Mouse (Mus musculus) heart, adult 2 months (tissue): Measurements from ENCODE around the gene Ip6k3.
A peak's percentile ranks its signal among the peaks of the same experiment; 100 is the strongest.

ENCODE experiments used
- CTCF ChIP-seq: fragments of 200-600 bp; IDR thresholded peaks from 2 replicates; pipeline ENCODE4 v1.8.1; 2022; ENCODE audit warnings: antibody characterized with exemption, mild to moderate bottlenecking, moderate library complexity
- EP300 ChIP-seq: fragments of 200-500 bp; IDR thresholded peaks from 2 replicates; pipeline ENCODE4 v1.6.1; 2011; ENCODE audit warnings: low read depth, low read length, control low read depth; ENCODE audit not compliant: insufficient read depth
- POLR2A ChIP-seq: fragments of 200-500 bp; IDR thresholded peaks from 2 replicates; pipeline ENCODE4 v1.6.1; 2011; ENCODE audit warnings: mild to moderate bottlenecking, low read depth, low read length, control low read depth; ENCODE audit not compliant: insufficient read depth

GRCm38 (mm10) chr17:27153773-27154193 is 13.8 kb downstream of the Ip6k3 start:
- TF ChIP-seq POLR2A (no peak), CTCF (no peak), EP300 (0 out of 2 replicates have a peak, but pooled peaks have one; percentile 50)
